Mouse (Mus musculus): ENCODE data around the gene Cma1. TPM values are rescaled to one million over a fixed set of nuclear protein-coding genes. Genes with fewer than 3 reads are reported as not detected.
A peak's percentile ranks its signal among the peaks of the same experiment; 100 is the strongest.
"Not testable (repeated sequence)": the region's sequence is repeated elsewhere in the genome, so short reads cannot be mapped to it uniquely, and the experiment has no call there.

The Cma1 gene
- 0.12 and 0.20 TPM in 2 replicates for polyA plus RNA-seq (2015; fragmentation: Nextera tagmentation; extraction: Ambion mirVana)

- H3K27me3 ChIP-seq = no peaks in the 10 kb centered on the region
- no peak within 1 kb of the TSS for H3K4me2 ChIP-seq
- no peak within 1 kb of the TSS for H3K9ac ChIP-seq
- H3K36me3 ChIP-seq = no peaks in the 10 kb centered on the region
- peaks cover 19% of the 10 kb centered on the region for H3K4me1 ChIP-seq (replicated peaks)
- no peaks in the 10 kb centered on the region for H3K9me3 ChIP-seq (replicated peaks)
- DNase-seq = no peak
- H3K4me3 ChIP-seq (replicated peaks) = no peak within 1 kb of the TSS
- ATAC-seq (ENCODE audit: low read depth) = no peak
- 36% methylated on average over 4 of the region's 4 CpGs for WGBS (ENCODE audit: insufficient replicate concordance)
- no peak within 1 kb of the TSS for H3K27ac ChIP-seq
These were observed at the start of gene Cma1 for GRCm38 (mm10) chr14:55944575-55944974. Gene Cma1 (minus strand): TSS chr14:55944675.

GRCm38 (mm10) chr14:55987464-55987863, 43.0 kb upstream of the Cma1 start:
- DNase-seq (peak; percentile 4), ATAC-seq (ENCODE audit: low read depth) (peak; percentile 89)
- H3K4me1 ChIP-seq (replicated peaks); H3K27me3 ChIP-seq; H3K4me3 ChIP-seq (replicated peaks); H3K9me3 ChIP-seq (replicated peaks); H3K36me3 ChIP-seq; H3K27ac ChIP-seq; H3K4me2 ChIP-seq; H3K9ac ChIP-seq: not testable (repeated sequence)
- 26% methylated on average over 2 of the region's 3 CpGs for WGBS (ENCODE audit: insufficient replicate concordance)

GRCm38 (mm10) chr14:55963900-55964299, 19.4 kb upstream of the Cma1 start:
- not testable (repeated sequence) for H3K4me2 ChIP-seq; H3K27ac ChIP-seq; H3K9ac ChIP-seq; DNase-seq; H3K4me3 ChIP-seq (replicated peaks); H3K9me3 ChIP-seq (replicated peaks); H3K27me3 ChIP-seq; ATAC-seq (ENCODE audit: low read depth); H3K4me1 ChIP-seq (replicated peaks); H3K36me3 ChIP-seq
- 45% methylated on average over 2 of the region's 2 CpGs for WGBS (ENCODE audit: insufficient replicate concordance)

GRCm38 (mm10) chr14:55963263-55963662, 18.8 kb upstream of the Cma1 start:
- H3K9ac ChIP-seq = no peak overlapping the region
- H3K4me3 ChIP-seq (replicated peaks) = no peak overlapping the region
- no peaks in the 10 kb centered on the region for H3K27me3 ChIP-seq
- H3K9me3 ChIP-seq (replicated peaks) = no peaks in the 10 kb centered on the region
- no peak for ATAC-seq (ENCODE audit: low read depth)
- H3K4me2 ChIP-seq = no peak overlapping the region
- DNase-seq = no peak
- 52% methylated on average over 1 of the region's 1 CpGs for WGBS (ENCODE audit: insufficient replicate concordance)
- H3K4me1 ChIP-seq (replicated peaks) = no peaks in the 10 kb centered on the region
- H3K36me3 ChIP-seq = no peaks in the 10 kb centered on the region
- no peak overlapping the region for H3K27ac ChIP-seq

- no peak within 1 kb of the TSS for H3K4me2 ChIP-seq
- H3K9ac ChIP-seq = no peak within 1 kb of the TSS
- ATAC-seq (ENCODE audit: low read depth) (no peak), DNase-seq (no peak)
- H3K4me3 ChIP-seq (replicated peaks) = no peak within 1 kb of the TSS
- WGBS (ENCODE audit: insufficient replicate concordance) = 58% methylated on average over 6 of the region's 6 CpGs
- H3K27me3 ChIP-seq = no peaks in the 10 kb centered on the region; the same call in 1 of the 2 replicates
- no peak within 1 kb of the TSS for H3K27ac ChIP-seq
- no peaks in the 10 kb centered on the region for H3K9me3 ChIP-seq (replicated peaks)
- H3K36me3 ChIP-seq = no peaks in the 10 kb centered on the region
- peaks cover 13% of the 10 kb centered on the region for H3K4me1 ChIP-seq (replicated peaks)
These were observed 6.0 kb upstream of the Cma1 start, which contains the start of gene Cma2 for GRCm38 (mm10) chr14:55950346-55951030. Gene Cma2 (plus strand): TSS chr14:55950980.

- no peak for DNase-seq
- peaks cover 25% of the 10 kb centered on the region for H3K4me1 ChIP-seq (replicated peaks)
- no peaks in the 10 kb centered on the region for H3K36me3 ChIP-seq
- ATAC-seq (ENCODE audit: low read depth) = no peak
- no peaks in the 10 kb centered on the region for H3K9me3 ChIP-seq (replicated peaks)
- 12% methylated on average over 2 of the region's 2 CpGs for WGBS (ENCODE audit: insufficient replicate concordance)
- H3K9ac ChIP-seq = no peak overlapping the region
- H3K27me3 ChIP-seq = no peaks in the 10 kb centered on the region
- H3K27ac ChIP-seq = no peak overlapping the region
- H3K4me3 ChIP-seq (replicated peaks) = no peak overlapping the region
- H3K4me2 ChIP-seq = no peak overlapping the region
These were observed 1.9 kb upstream of the Cma1 start for GRCm38 (mm10) chr14:55946269-55946969.

- H3K27me3 ChIP-seq = no peaks in the 10 kb centered on the region
- DNase-seq (no peak), ATAC-seq (ENCODE audit: low read depth) (peak; percentile 53; the same call in 1 of the 2 replicates)
- no peak overlapping the region for H3K4me2 ChIP-seq
- H3K9ac ChIP-seq = no peak overlapping the region
- 34% methylated on average over 11 of the region's 11 CpGs for WGBS (ENCODE audit: insufficient replicate concordance)
- H3K9me3 ChIP-seq (replicated peaks) = no peaks in the 10 kb centered on the region
- peaks cover 19% of the 10 kb centered on the region for H3K4me1 ChIP-seq (replicated peaks)
- H3K4me3 ChIP-seq (replicated peaks) = no peak overlapping the region
- H3K27ac ChIP-seq = no peak overlapping the region
- no peaks in the 10 kb centered on the region for H3K36me3 ChIP-seq
These were observed 874 bp downstream of the Cma1 start for GRCm38 (mm10) chr14:55943601-55944000.

- ATAC-seq (ENCODE audit: low read depth) (no peak), DNase-seq (no peak)
- Histone ChIP-seq H3K27ac (no peak overlapping the region), H3K9me3 (replicated peaks) (no peaks in the 10 kb centered on the region), H3K4me3 (replicated peaks) (no peak overlapping the region), H3K4me2 (no peak overlapping the region), H3K9ac (no peak overlapping the region), H3K27me3 (no peaks in the 10 kb centered on the region), H3K4me1 (replicated peaks) (peaks cover 12% of the 10 kb centered on the region), H3K36me3 (no peaks in the 10 kb centered on the region)
- WGBS (ENCODE audit: insufficient replicate concordance) = 36% methylated on average over 7 of the region's 7 CpGs
These were observed 4.2 kb downstream of the Cma1 start for GRCm38 (mm10) chr14:55940070-55940800.

GRCm38 (mm10) chr14:55933586-55933985, 10.9 kb downstream of the Cma1 start:
- Histone ChIP-seq H3K9ac (no peak overlapping the region), H3K4me2 (no peak overlapping the region), H3K4me1 (replicated peaks) (peaks cover 9% of the 10 kb centered on the region; the same call in 1 of the 2 replicates), H3K27me3 (no peaks in the 10 kb centered on the region), H3K36me3 (no peaks in the 10 kb centered on the region), H3K27ac (no peak overlapping the region), H3K4me3 (replicated peaks) (no peak overlapping the region), H3K9me3 (replicated peaks) (no peaks in the 10 kb centered on the region)
- WGBS (ENCODE audit: insufficient replicate concordance) = 38% methylated on average over 7 of the region's 7 CpGs
- DNase-seq = no peak
- no peak for ATAC-seq (ENCODE audit: low read depth)

GRCm38 (mm10) chr14:55929263-55929997, 15.0 kb downstream of the Cma1 start:
- WGBS (ENCODE audit: insufficient replicate concordance) = 39% methylated on average over 12 of the region's 12 CpGs
- H3K36me3 ChIP-seq = no peaks in the 10 kb centered on the region
- H3K4me1 ChIP-seq (replicated peaks) = peaks cover 29% of the 10 kb centered on the region
- no peak overlapping the region for H3K27ac ChIP-seq
- DNase-seq (no peak), ATAC-seq (ENCODE audit: low read depth) (no peak)
- no peaks in the 10 kb centered on the region for H3K9me3 ChIP-seq (replicated peaks)
- no peak overlapping the region for H3K4me3 ChIP-seq (replicated peaks)
- no peaks in the 10 kb centered on the region for H3K27me3 ChIP-seq
- H3K9ac ChIP-seq = no peak overlapping the region
- no peak overlapping the region for H3K4me2 ChIP-seq

- no peak for ATAC-seq (ENCODE audit: low read depth)
- Histone ChIP-seq H3K27me3 (no peaks in the 10 kb centered on the region), H3K4me2 (no peak overlapping the region), H3K4me3 (replicated peaks) (no peak overlapping the region), H3K36me3 (no peaks in the 10 kb centered on the region), H3K9ac (no peak overlapping the region), H3K27ac (no peak overlapping the region), H3K4me1 (replicated peaks) (peaks cover 46% of the 10 kb centered on the region), H3K9me3 (replicated peaks) (no peaks in the 10 kb centered on the region)
- 40% methylated on average over 4 of the region's 4 CpGs for WGBS (ENCODE audit: insufficient replicate concordance)
- no peak for DNase-seq
These were observed 17.6 kb downstream of the Cma1 start for GRCm38 (mm10) chr14:55926847-55927246.

All from liver, embryonic 13.5 days (tissue).